Mouse (Mus musculus) embryo, embryonic 11 days (tissue): ENCODE measurements around the gene Hist1h2be.
A peak's percentile ranks its signal among the peaks of the same experiment; 100 is the strongest.
"Not testable (repeated sequence)": the region's sequence is repeated elsewhere in the genome, so short reads cannot be mapped to it uniquely, and the experiment has no call there.

Source experiments
- DNase-seq: peaks from one replicate; pipeline ENCODE4 v3.0.0-alpha.2; 2015

Gene Hist1h2be

GRCm38 (mm10) chr13:23544787-23545120 is 76.2 kb downstream of the Hist1h2be start:
- DNase-seq: not testable (repeated sequence)

GRCm38 (mm10) chr13:23543965-23544786 is 76.7 kb downstream of the Hist1h2be start, which contains the start of gene Hist1h3f:
Hist1h3f (plus strand) TSS chr13:23544052.
- DNase-seq: peak; percentile 94

- peak; percentile 93 for DNase-seq
Measured at GRCm38 (mm10) chr13:23542999-23543607, 77.8 kb downstream of the Hist1h2be start, which contains the start of gene Hist1h2bh. Hist1h2bh (minus strand) TSS chr13:23543392.

GRCm38 (mm10) chr13:23542225-23542980 is 78.5 kb downstream of the Hist1h2be start:
- not testable (repeated sequence) for DNase-seq

- DNase-seq: no peak
Measured at GRCm38 (mm10) chr13:23541497-23541896, 79.4 kb downstream of the Hist1h2be start.

- DNase-seq: not testable (repeated sequence)
Measured at GRCm38 (mm10) chr13:23539821-23540220, 81.1 kb downstream of the Hist1h2be start.

GRCm38 (mm10) chr13:23538249-23538648 is 82.7 kb downstream of the Hist1h2be start:
- no peak for DNase-seq

GRCm38 (mm10) chr13:23537006-23537710 is 83.8 kb downstream of the Hist1h2be start:
- DNase-seq: no peak

- peak; percentile 50 for DNase-seq
Measured at GRCm38 (mm10) chr13:23536076-23536822, 84.7 kb downstream of the Hist1h2be start.

GRCm38 (mm10) chr13:23535137-23536075 is 85.5 kb downstream of the Hist1h2be start, which contains the start of gene Hist1h3g:
Hist1h3g (plus strand) TSS chr13:23535422.
- peak; percentile 96 for DNase-seq

GRCm38 (mm10) chr13:23534368-23535131 is 86.4 kb downstream of the Hist1h2be start:
- no peak for DNase-seq
